Mouse (Mus musculus) kidney, adult 2 months (tissue): Measurements from ENCODE around the gene Fam114a1. TPM values are rescaled to one million over a fixed set of nuclear protein-coding genes. Genes with fewer than 3 reads are reported as not detected.

ENCODE experiments used
- DNase-seq: peaks from one replicate; pipeline ENCODE4 v3.0.0; 2021
- H3K27ac ChIP-seq: fragments of 200-500 bp; 2 replicates; pipeline ENCODE4 v1.5.1; 2012; ENCODE audit warnings: low read depth, low read length, control low read depth, inconsistent platforms; ENCODE audit not compliant: insufficient read depth
- H3K27me3 ChIP-seq: fragments of 200-500 bp; replicated peaks from 2 replicates; pipeline ENCODE4 v1.6.1; 2012; ENCODE audit warnings: mild to moderate bottlenecking, moderate library complexity, low read length, inconsistent platforms; ENCODE audit not compliant: control insufficient read depth, insufficient read depth
- H3K36me3 ChIP-seq: fragments of 200-500 bp; 2 replicates; pipeline ENCODE4 v1.6.1; 2012; ENCODE audit warnings: mild to moderate bottlenecking, moderate library complexity, low read length, inconsistent platforms; ENCODE audit not compliant: control insufficient read depth, insufficient read depth
- H3K4me1 ChIP-seq: fragments of 200-500 bp; 2 replicates; pipeline ENCODE4 v1.6.1; 2011; ENCODE audit warnings: low read length; ENCODE audit not compliant: control insufficient read depth, insufficient read depth
- H3K4me3 ChIP-seq: fragments of 200-500 bp; 2 replicates; pipeline ENCODE4 v1.5.1; 2011; ENCODE audit warnings: mild to moderate bottlenecking, low read depth, low read length, control low read depth; ENCODE audit not compliant: insufficient read depth
- CTCF ChIP-seq: fragments of 200-500 bp; conservative IDR thresholded peaks from 2 replicates; pipeline ENCODE4 v1.5.1; 2011; ENCODE audit warnings: low read depth, mild to moderate bottlenecking, control low read depth, low read length, moderate library complexity, mixed read lengths; ENCODE audit not compliant: insufficient read depth, insufficient read length
- POLR2A ChIP-seq: fragments of 200-500 bp; IDR thresholded peaks from one replicate; pipeline ENCODE4 v1.6.1; 2011; ENCODE audit warnings: low read depth, low read length, control low read depth
- WGBS: fragments of 180-500 bp; shearing (Covaris S2); methylation state at CpG from one replicate; pipeline ENCODE4 v1.1.7; 2018; 5-methylcytosine and 5-hydroxymethylcytosine counted together
- polyA plus RNA-seq: library from polyadenylated mRNA; depleted of rRNA; stranded (reverse); fragments of >200 nt; gene quantifications from 2 replicates; pipeline ENCODE4 v1.2.3, GENCODE M21; 2012

The Fam114a1 gene
- polyA plus RNA-seq, 1 experiment, result 7.7 TPM

DNA sequence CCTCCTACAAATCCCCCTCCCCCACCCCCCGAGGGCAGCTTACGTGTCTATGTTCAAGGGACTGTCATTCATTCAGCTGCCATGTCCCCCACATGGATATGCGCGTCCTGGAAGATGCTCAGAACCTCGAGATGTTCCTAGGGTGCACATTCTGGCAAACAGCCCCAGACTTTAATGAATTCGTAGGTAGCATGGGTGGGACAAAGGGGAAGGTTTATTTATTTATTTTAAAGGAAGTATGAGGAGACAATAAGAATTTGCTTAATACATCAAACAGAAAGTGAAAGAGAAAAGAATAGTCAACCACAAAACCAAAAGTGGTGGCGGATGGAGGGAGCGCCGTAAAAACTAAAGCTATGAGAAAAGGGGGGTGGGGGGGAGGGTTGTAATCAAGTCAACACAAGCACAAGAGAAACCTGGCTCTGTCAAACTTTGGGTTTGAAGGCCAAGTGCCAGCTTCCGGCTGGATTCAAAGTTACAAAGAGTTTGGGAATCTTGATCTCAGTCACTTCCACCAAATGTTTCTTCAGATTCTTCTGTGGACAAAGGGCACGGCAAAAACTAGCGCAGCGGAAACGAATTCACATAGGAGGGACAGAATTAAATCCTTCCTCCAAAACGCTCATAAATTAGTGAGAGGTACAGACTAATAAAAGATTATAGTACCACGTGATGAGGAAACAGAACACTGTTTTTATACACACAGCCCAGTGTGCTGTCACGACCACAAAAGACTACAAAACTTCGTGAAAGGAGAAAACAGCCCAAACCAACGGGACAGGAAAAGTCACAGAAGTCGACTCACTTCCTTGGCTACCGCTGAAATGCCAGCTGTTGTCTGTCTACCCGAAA is 10.7 kb upstream of the Fam114a1 start:
- no peaks in the 10 kb centered on the region; the same call in 1 of the 2 replicates for H3K27me3 ChIP-seq
- DNase-seq, result peak; percentile 56
- H3K4me1 ChIP-seq, result no peaks in the 10 kb centered on the region
- no peaks in the 10 kb centered on the region for H3K36me3 ChIP-seq
- TF ChIP-seq POLR2A (no peak), CTCF (no peak)
- peak overlapping the region; percentile 27; the same call in 1 of the 2 replicates for H3K27ac ChIP-seq
- H3K4me3 ChIP-seq, result peak overlapping the region; percentile 33; the same call in 1 of the 2 replicates
- 58% methylated on average over 22 of the region's 22 CpGs for whole genome bisulfite sequencing

- peak; percentile 74 for DNase-seq
- TF ChIP-seq POLR2A, result no peak
- TF ChIP-seq CTCF, result no peak
- Histone ChIP-seq H3K36me3 (no peaks in the 10 kb centered on the region), H3K4me1 (no peaks in the 10 kb centered on the region), H3K27ac (peak within 1 kb of the TSS; percentile 27; the same call in 1 of the 2 replicates), H3K4me3 (peak within 1 kb of the TSS; percentile 33; the same call in 1 of the 2 replicates), H3K27me3 (no peaks in the 10 kb centered on the region; the same call in 1 of the 2 replicates)
- 60% methylated on average over 13 of the region's 13 CpGs for WGBS
Measured at GRCm38 (mm10) chr5:64959843-64960230, 10.0 kb upstream of the Fam114a1 start, which contains the start of gene Tlr6. Gene Tlr6 (minus strand): TSS chr5:64960097.

GRCm38 (mm10) chr5:64960857-64961391 is 8.9 kb upstream of the Fam114a1 start:
- DNase-seq, result peak; percentile 13
- Histone ChIP-seq H3K4me3 (no peak overlapping the region), H3K27ac (no peak overlapping the region; the same call in 1 of the 2 replicates), H3K36me3 (no peaks in the 10 kb centered on the region), H3K4me1 (no peaks in the 10 kb centered on the region), H3K27me3 (no peaks in the 10 kb centered on the region; the same call in 1 of the 2 replicates)
- no peak for TF ChIP-seq POLR2A
- TF ChIP-seq CTCF, result no peak
- 86% methylated on average over 13 of the region's 13 CpGs for WGBS

DNA sequence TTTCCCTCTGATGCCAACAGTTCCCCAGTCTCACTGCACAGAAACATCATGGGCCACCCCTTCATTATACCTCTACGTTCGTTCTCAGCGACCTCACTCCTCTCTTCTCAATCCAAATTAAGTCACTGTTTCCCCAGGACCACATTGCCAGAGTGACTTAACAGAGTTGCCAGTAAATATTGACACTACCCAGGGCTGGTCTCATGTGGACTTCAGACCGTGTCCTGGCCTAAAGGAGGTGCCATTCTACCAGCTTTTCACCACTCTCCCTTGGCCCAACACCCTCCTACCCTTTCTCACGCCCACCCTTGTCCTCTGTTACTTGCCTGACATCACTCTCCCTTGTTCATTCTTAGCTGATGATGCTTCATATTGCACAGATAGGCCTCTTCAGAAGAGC is 6.6 kb upstream of the Fam114a1 start:
- 90% methylated on average over 5 of the region's 5 CpGs for WGBS
- H3K4me3 ChIP-seq, result no peak overlapping the region
- no peaks in the 10 kb centered on the region for H3K36me3 ChIP-seq
- TF ChIP-seq CTCF, result no peak; the same call in 1 of the 2 replicates
- no peak for TF ChIP-seq POLR2A
- H3K27ac ChIP-seq, result no peak overlapping the region
- no peaks in the 10 kb centered on the region for H3K4me1 ChIP-seq
- DNase-seq, result no peak
- H3K27me3 ChIP-seq, result no peaks in the 10 kb centered on the region; the same call in 1 of the 2 replicates

- DNase-seq, result no peak
- Histone ChIP-seq H3K4me1 (no peaks in the 10 kb centered on the region), H3K27ac (no peak overlapping the region), H3K4me3 (no peak overlapping the region), H3K36me3 (no peaks in the 10 kb centered on the region), H3K27me3 (no peaks in the 10 kb centered on the region; the same call in 1 of the 2 replicates)
- TF ChIP-seq POLR2A (no peak), CTCF (no peak)
- WGBS, result 91% methylated on average over 3 of the region's 3 CpGs
Measured at GRCm38 (mm10) chr5:64963735-64964134, 6.1 kb upstream of the Fam114a1 start.

DNA sequence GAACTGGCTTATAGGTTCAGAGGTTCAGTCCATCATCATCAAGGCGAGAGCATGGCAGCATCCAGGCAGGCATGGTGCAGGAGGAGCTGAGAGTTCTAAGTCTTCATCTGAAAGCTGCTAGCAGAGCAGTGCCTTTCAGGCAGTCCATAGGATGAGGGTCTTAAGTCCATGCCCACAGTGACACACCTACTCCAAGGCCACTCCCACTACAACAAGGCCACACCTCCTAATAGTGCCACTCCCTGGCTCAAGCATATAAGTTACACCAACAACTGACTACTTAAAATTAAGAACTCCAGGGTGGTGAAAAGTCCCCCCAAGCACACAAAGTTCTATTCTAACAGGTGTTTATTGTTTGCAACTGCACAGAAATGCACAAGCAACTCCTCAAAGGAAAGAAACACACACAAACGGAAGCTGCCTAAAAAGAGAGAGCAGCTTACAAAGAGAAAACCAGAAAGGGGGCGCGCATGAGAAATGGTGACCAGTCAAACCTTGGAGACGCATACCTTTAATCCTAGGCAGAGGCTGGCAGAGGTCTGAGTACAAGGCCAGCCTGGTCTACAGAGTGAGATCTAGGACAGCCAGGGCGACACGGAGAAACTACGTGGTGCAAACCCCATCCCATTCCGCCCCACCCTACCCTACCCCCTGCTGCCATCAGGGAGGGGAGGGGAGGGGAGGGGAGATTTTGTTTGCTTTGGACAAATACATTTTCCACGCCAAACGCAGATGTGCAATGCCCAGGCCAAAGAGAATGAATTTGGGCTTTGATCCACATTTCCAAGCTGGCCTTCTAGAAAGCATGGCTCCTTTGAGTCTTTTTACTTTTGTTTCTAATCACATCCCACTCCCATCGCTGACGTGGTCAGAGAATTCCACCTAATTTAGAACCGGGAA is 660 bp upstream of the Fam114a1 start:
- Histone ChIP-seq H3K4me1 (no peaks in the 10 kb centered on the region), H3K36me3 (no peaks in the 10 kb centered on the region), H3K27ac (peak overlapping the region; percentile 53; the same call in 1 of the 2 replicates), H3K27me3 (no peaks in the 10 kb centered on the region), H3K4me3 (peak overlapping the region; percentile 84)
- WGBS, result 8% methylated on average over 14 of the region's 14 CpGs
- no peak for TF ChIP-seq CTCF
- TF ChIP-seq POLR2A, result no peak
- DNase-seq, result peak; percentile 15
